Mouse (Mus musculus): ENCODE data around the gene Cryzl2.

Cryzl2 gene

GRCm38 (mm10) chr1:157474865-157475264, 16.5 kb downstream of the Cryzl2 start:
- no peak for DNase-seq (ENCODE audit: low read depth)

GRCm38 (mm10) chr1:157476231-157476630, 17.9 kb downstream of the Cryzl2 start:
- DNase-seq (ENCODE audit: low read depth) = peak; percentile 33

- DNase-seq (ENCODE audit: low read depth) = no peak
Observed at GRCm38 (mm10) chr1:157480090-157480489, 21.7 kb downstream of the Cryzl2 start.

GRCm38 (mm10) chr1:157480901-157481300, 22.5 kb downstream of the Cryzl2 start:
- DNase-seq (ENCODE audit: low read depth) = no peak

- DNase-seq (ENCODE audit: low read depth) = no peak
Observed at GRCm38 (mm10) chr1:157481666-157482065, 23.3 kb downstream of the Cryzl2 start.

- DNase-seq (ENCODE audit: low read depth) = no peak
Observed at GRCm38 (mm10) chr1:157484161-157484560, 25.8 kb downstream of the Cryzl2 start.

GRCm38 (mm10) chr1:157500657-157501056, 42.3 kb downstream of the Cryzl2 start:
- no peak for DNase-seq (ENCODE audit: low read depth)

- DNase-seq (ENCODE audit: low read depth) = no peak
Observed at GRCm38 (mm10) chr1:157501352-157501945, 43.1 kb downstream of the Cryzl2 start.

GRCm38 (mm10) chr1:157503071-157503470, 44.7 kb downstream of the Cryzl2 start:
- no peak for DNase-seq (ENCODE audit: low read depth)

GRCm38 (mm10) chr1:157506522-157506921, 48.1 kb downstream of the Cryzl2 start, which contains the start of gene Sec16b:
Gene Sec16b, plus strand, starts transcription at chr1:157506728.
- peak; percentile 87 for DNase-seq (ENCODE audit: low read depth)

GRCm38 (mm10) chr1:157506995-157507595, 48.7 kb downstream of the Cryzl2 start:
- DNase-seq (ENCODE audit: low read depth) = peak; percentile 34

- peak; percentile 75 for DNase-seq (ENCODE audit: low read depth)
Observed at GRCm38 (mm10) chr1:157507814-157508213, 49.4 kb downstream of the Cryzl2 start.

- no peak for DNase-seq (ENCODE audit: low read depth)
Observed at GRCm38 (mm10) chr1:157512690-157513448, 54.5 kb downstream of the Cryzl2 start.

GRCm38 (mm10) chr1:157513559-157513958, 55.2 kb downstream of the Cryzl2 start:
- DNase-seq (ENCODE audit: low read depth) = no peak

- DNase-seq (ENCODE audit: low read depth) = no peak
Observed at GRCm38 (mm10) chr1:157514298-157514697, 55.9 kb downstream of the Cryzl2 start.

GRCm38 (mm10) chr1:157516838-157517808, 58.7 kb downstream of the Cryzl2 start:
- DNase-seq (ENCODE audit: low read depth) = no peak

- peak; percentile 82 for DNase-seq (ENCODE audit: low read depth)
Observed at GRCm38 (mm10) chr1:157518111-157518523, 59.7 kb downstream of the Cryzl2 start.

GRCm38 (mm10) chr1:157519396-157519795, 61.0 kb downstream of the Cryzl2 start:
- no peak for DNase-seq (ENCODE audit: low read depth)

GRCm38 (mm10) chr1:157522322-157522721, 63.9 kb downstream of the Cryzl2 start:
- no peak for DNase-seq (ENCODE audit: low read depth)

- no peak for DNase-seq (ENCODE audit: low read depth)
Observed at GRCm38 (mm10) chr1:157524775-157525174, 66.4 kb downstream of the Cryzl2 start.

- DNase-seq (ENCODE audit: low read depth) = no peak
Observed at GRCm38 (mm10) chr1:157525692-157526354, 67.4 kb downstream of the Cryzl2 start.

Data from fibroblast of lung, adult 2 months (primary cell).